In genomic region chr7:49246584-49247481, GRCm38 (mm10) we compare ENCODE assay signal across 8 mouse cellular contexts.
DNase-seq lines count a peak whose midpoint lies in the region; ATAC-seq and TF ChIP-seq lines count a peak whose summit lies in the region.

No protein-coding gene starts in this region.

- peak overlapping the region; percentile 97 for H3K4me2 ChIP-seq in hindbrain, embryonic 14.5 days (replicated peaks)

- H3K27ac ChIP-seq in gastrocnemius, adult 2 months, result peak overlapping the region; percentile 84
- 0 out of 2 replicates have a peak overlapping the region, but pooled peaks have one; percentile 91 for H3K27ac ChIP-seq in embryonic facial prominence, embryonic 10.5 days (replicated peaks)
- peak overlapping the region; percentile 83 for H3K27ac ChIP-seq in hindbrain, embryonic 14.5 days

- peaks cover 45% of the 10 kb centered on the region for H3K79me2 ChIP-seq in C2C12 (ENCODE audit: control insufficient read depth, insufficient read depth)

- 2% methylated on average over 50 of the region's 50 CpGs for WGBS in embryonic facial prominence, embryonic 10.5 days
- 2% methylated on average over 50 of the region's 50 CpGs for WGBS in hindbrain, embryonic 14.5 days

- peak overlapping the region; percentile 78 for H3K9ac ChIP-seq in hindbrain, embryonic 14.5 days

- no peak for DNase-seq in gastrocnemius, adult 2 months
- DNase-seq in gastrocnemius, postnatal 10 days, result no peak
- peak; percentile 30 for DNase-seq in embryonic facial prominence, embryonic 10.5 days (ENCODE audit: low spot score)
- DNase-seq in hindbrain, embryonic 14.5 days (ENCODE audit: low spot score), result no peak
- DNase-seq in lung, postnatal 10 days, result peak; percentile 20
- peak; percentile 25 for DNase-seq in thymus, postnatal 25 days
- DNase-seq in gastrocnemius, postnatal 4 days (ENCODE audit: low spot score in 2 of 2), result no peak

- TF ChIP-seq CTCF in gastrocnemius, adult 2 months (IDR thresholded peaks at IDR 0.05), result no peak
- no peak for TF ChIP-seq CTCF in C2C12 (IDR thresholded peaks at IDR 0.05; ENCODE audit: control insufficient read depth, insufficient read depth, insufficient read length)

- intact Hi-C loops in gastrocnemius, adult 2 months (cut with DNase I), result no loop called here

- peaks cover 27% of the 10 kb centered on the region for H3K79me3 ChIP-seq in C2C12 (ENCODE audit: low read depth)

- H3K27me3 ChIP-seq in C2C12 (ENCODE audit: control insufficient read depth, insufficient read depth, insufficient read length), result no peaks in the 10 kb centered on the region
- H3K27me3 ChIP-seq in embryonic facial prominence, embryonic 10.5 days (replicated peaks; ENCODE audit: low read depth, poor library complexity, severe bottlenecking), result peaks cover 65% of the 10 kb centered on the region
- H3K27me3 ChIP-seq in hindbrain, embryonic 14.5 days (ENCODE audit: control insufficient read depth, insufficient read depth, low read length), result no peaks in the 10 kb centered on the region; the same call in 1 of the 2 replicates

- peak overlapping the region; percentile 75 for H3ac ChIP-seq in C2C12 (ENCODE audit: control insufficient read depth, insufficient read length, low read depth)

- H3K4me3 ChIP-seq in gastrocnemius, adult 2 months, result peak overlapping the region; percentile 73
- H3K4me3 ChIP-seq in C2C12 (ENCODE audit: insufficient read depth, poor library complexity, severe bottlenecking), result peak overlapping the region; percentile 41
- H3K4me3 ChIP-seq in embryonic facial prominence, embryonic 10.5 days, result peak overlapping the region; percentile 67
- H3K4me3 ChIP-seq in hindbrain, embryonic 14.5 days (replicated peaks; ENCODE audit: low read length), result peak overlapping the region; percentile 55

- no peaks in the 10 kb centered on the region for H3K9me3 ChIP-seq in embryonic facial prominence, embryonic 10.5 days
- H3K9me3 ChIP-seq in hindbrain, embryonic 14.5 days (ENCODE audit: control insufficient read depth, low read length), result no peaks in the 10 kb centered on the region

- H3K36me3 ChIP-seq in C2C12 (ENCODE audit: control insufficient read depth, insufficient read depth), result peaks cover 5% of the 10 kb centered on the region
- H3K36me3 ChIP-seq in embryonic facial prominence, embryonic 10.5 days (replicated peaks), result no peaks in the 10 kb centered on the region
- no peaks in the 10 kb centered on the region for H3K36me3 ChIP-seq in hindbrain, embryonic 14.5 days (replicated peaks; ENCODE audit: control insufficient read depth, insufficient read depth)

- no peak for ATAC-seq in hindbrain, embryonic 14.5 days (ENCODE audit: low FRiP score)

- peaks cover 25% of the 10 kb centered on the region for H3K4me1 ChIP-seq in embryonic facial prominence, embryonic 10.5 days
- H3K4me1 ChIP-seq in hindbrain, embryonic 14.5 days (replicated peaks; ENCODE audit: control insufficient read depth, insufficient read depth, low read length), result peaks cover 32% of the 10 kb centered on the region

TF ChIP-seq in C2C12, 6 proteins besides CTCF, POLR2A, EP300 and RAD21:
- TF ChIP-seq FOSL1 (IDR thresholded peaks at IDR 0.05; ENCODE audit: insufficient read depth, low read length, poor library complexity, severe bottlenecking) (no peak), USF1 (IDR thresholded peaks at IDR 0.05; ENCODE audit: low read depth) (no peak), MYOG (IDR thresholded peaks at IDR 0.05; ENCODE audit: control insufficient read depth, extremely low read depth, insufficient read length) (no peak), MYOD1 (IDR thresholded peaks at IDR 0.05; ENCODE audit: control insufficient read depth, insufficient read length, low read depth) (no peak), CEBPB (IDR thresholded peaks at IDR 0.05; ENCODE audit: low read depth) (no peak), MAX (IDR thresholded peaks at IDR 0.05) (no peak)

Comparison
In these comparisons a context has a peak if more than half of its experiments do, and no peak if none do; other contexts are left out.
1. DNase-seq: peak in embryonic facial prominence, embryonic 10.5 days (single experiment), lung, postnatal 10 days (single experiment) and thymus, postnatal 25 days (single experiment); none in gastrocnemius, adult 2 months (single experiment), gastrocnemius, postnatal 10 days (single experiment), hindbrain, embryonic 14.5 days (single experiment) and gastrocnemius, postnatal 4 days (0 of 2).
2. Peak in every context shown above with its lines, with median percentiles within 50 percentile points of each other: H3K27ac ChIP-seq and H3K4me3 ChIP-seq.